Mouse (Mus musculus): Measurements from ENCODE around the gene Slc7a14.

Gene Slc7a14

DNA sequence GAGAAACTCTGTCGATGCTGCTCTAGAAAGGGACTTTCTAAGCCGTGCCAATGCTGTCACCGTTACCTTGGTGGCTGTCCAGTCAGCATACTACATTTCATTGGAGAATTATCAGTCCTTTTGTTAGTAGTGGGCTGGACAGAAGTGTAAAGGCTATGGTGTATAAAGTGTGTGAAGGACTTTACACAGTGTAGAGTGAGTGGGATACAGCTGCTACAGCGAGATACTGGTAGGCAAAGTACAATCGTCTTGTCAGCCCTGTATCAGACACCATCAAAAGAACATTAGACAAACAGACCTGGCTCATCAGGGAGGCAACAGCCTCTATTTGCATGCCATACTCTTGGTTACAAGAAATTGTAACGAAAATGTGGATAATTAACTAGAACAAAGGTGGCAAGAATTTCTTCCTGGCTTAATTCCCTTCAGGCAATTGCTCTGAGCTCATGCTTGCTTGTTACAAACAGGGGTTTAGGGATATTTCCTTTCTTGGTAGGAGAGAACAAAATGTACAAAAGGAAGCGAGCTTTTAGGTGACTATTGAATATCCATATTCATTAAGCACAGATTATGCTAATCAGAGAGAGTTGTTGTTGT, 48.7 kb downstream of the Slc7a14 start:
- in situ Hi-C loops (cut with MboI, MseI) = no loop called here

DNA sequence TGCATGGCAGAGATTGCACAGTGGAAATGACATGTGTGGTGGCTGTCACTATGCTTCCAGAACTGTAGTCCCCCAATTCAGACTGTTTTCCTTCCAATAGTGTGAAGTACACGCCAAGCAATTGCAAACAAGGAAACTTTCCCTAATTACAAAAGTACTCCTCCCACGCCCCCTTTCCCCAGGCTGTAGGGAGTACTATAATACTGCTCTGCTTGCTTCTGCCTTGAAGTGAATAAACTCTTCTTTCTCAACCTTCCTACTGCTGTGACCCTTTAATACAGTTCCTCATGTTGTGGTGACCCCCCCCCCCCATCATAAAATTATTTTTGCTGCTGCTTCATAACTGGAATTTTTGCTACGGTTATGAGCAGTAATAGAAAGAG, 49.2 kb downstream of the Slc7a14 start:
- in situ Hi-C loops (cut with MboI, MseI) = no loop called here

DNA sequence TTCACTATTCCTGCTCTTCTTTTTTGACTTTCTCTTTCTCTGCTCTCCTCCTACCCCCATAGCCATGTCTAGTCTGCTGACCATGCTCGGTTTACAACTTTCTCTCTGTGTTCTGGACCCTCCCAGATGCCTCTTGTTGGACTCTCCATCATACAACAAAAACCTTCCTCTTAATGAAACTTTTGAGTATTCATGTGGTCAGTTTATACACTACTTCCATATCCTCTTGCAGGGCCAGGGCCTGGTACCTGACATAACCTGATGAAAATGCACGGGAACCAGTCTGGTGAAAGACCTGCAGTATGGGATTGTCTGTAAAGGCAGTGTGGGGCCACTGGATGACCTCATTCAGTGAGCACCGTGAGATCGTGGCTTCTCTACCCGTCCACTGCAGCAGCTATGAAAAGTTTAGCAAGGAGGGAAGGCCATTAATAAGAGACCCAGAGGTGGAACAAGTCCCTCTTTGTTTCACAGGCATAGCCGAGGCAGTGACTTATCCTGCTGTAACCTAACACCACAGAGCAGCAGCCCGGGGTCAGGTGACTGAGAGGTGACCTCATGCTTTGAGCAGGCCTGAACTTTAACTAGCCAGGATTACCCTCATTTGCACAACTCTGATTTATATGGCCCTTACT, 49.7 kb downstream of the Slc7a14 start:
- in situ Hi-C loops (cut with MboI, MseI) = no loop called here

DNA sequence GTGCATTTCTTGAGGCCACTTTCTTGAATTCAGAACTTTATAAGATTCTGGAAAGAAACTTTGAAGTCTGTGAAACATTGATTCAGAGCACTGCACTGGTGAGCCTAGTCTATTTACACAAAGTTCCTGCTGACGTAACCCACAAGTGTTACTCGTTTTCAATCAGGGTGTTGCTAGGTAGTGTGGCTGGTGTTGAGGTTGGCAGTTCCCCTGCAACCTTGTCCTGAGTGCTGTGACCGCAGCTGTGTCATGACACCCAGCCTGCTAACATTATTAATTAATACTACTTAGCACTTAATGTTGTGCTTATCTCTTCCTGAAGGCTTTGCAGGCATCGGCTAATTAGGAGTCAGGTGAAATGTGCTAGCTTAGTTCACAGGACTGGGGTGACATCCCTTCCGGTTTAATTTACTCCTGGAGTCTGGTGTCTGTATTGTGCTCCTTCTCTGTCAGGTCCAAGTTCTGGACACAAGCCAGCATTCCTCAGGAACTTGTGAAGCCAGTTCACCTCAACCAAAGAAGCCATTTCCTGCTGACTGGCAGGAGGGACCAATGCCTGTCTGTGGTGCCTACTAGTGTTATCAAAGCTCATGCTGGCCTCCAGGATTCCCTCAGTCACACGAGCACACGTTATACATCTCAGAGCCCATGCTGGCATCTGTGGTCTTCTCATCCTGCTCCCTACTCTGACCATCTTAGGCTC, 50.5 kb downstream of the Slc7a14 start:
- in situ Hi-C loops (cut with MboI, MseI) = no loop called here

DNA sequence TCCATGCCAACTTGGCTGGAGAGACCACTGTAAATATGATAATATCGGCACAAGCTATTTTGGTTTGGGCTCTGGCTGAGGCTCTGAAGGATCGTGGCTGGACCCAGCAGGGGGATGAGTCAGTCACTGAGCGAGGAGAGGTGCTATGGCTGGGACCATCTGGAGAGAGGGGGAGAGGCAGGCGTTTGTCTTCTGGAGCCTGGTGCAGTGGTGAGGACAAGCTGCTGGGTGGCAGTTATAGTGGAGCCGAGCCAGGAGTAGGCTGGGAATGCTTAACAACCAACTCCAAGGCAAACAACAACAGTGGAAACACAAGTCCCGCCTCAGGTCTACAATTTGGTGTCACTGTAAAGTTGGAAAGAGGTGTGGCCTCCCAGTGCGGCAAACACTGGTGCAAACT, 55.8 kb downstream of the Slc7a14 start:
- in situ Hi-C loops (cut with MboI, MseI) = no loop called here

DNA sequence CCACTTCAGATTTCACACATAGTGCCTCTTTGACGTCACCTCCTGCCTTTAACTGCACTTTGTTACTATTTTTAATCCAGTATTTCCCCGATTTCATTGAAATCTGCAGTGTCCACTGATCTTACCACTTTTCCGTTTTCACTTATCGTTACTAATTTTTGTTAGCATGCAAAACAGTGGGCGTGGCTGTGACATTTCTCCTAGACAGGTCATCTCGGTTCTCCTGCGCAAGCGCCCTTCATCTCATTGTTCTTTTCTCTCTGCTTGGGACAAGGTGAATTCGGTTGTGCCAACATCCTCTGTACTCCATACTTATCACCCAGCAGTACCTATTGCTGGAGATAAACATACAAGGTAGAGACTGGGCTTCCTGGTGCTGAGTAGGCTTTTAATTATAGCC, 56.3 kb downstream of the Slc7a14 start:
- in situ Hi-C loops (cut with MboI, MseI) = no loop called here

DNA sequence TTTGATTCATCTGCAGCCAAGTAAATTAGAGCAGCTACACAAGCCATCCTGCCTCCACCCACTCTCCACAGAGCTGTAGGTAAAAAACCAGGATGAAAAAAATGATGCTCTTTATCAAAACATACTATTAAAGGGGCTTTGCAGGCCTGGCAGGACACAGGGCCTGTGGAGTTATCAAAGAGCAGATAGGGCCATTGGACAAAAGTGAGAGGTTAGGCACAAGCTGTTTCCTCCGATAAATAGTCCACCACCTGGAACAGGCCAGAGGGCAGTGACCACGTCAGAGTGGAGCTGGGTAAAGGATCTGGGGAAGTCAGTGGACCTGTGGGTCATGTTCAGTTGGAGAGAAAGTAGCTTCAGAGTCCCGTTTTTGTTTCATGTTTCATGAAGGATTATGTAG, 57.6 kb downstream of the Slc7a14 start:
- in situ Hi-C loops (cut with MboI, MseI) = no loop called here

DNA sequence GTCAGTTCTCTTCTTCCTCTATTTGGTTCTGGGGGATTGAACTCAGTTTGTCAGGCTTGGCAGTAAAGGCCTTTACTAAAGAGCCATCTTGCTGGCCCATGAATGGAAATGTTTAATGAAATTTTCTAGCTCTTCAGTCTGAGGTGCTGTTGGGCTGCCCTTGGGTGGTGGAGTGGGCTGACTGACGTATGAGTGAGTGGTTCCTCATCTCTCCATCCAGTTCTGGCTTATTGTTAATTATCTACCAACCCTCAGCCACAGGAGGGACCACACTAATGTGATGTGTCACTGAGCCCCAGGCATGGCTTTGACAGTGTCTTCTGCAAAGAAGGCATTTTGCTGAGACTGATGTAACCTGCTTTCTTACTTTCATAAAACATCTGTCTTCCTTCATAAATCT, 66.7 kb downstream of the Slc7a14 start:
- in situ Hi-C loops (cut with MboI, MseI) = no loop called here

DNA sequence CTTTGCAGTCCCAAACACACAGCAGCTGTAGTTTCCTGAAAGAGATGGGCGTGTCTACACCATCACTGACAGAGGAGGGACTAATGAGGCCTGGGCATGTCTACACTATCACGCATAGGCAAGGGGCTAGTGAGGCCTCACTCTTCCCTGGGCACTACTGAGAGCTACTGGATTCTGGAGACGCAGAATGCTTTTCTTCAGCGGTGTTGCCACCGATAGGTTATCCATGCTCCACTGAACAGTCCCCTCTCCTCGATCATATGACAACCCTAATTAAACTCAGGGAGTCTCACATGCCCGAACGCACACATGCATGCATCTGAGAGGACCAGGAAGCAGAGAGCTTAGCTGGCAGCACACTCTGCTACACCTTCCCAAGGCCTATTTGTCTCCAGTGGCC, 69.3 kb downstream of the Slc7a14 start:
- in situ Hi-C loops (cut with MboI, MseI) = no loop called here

DNA sequence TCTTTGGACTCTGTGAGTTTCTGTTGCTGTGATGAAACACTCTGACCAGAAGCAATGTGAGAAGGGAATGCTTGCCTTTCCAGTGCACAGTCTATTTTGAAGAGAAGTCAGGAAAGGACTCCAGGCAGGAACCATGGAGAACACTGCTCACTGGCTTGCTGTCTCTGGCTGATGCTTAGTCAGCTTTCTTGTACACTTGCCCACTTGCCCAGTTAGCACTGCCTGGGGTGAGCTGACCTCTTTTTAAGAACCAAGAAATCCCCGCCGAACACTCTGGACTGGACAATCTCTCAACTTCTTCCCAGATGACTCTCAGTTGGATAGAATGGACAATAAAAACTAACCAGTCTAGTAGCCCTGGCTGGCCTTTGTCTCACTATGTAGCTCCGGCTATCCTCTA, 70.5 kb downstream of the Slc7a14 start:
- in situ Hi-C loops (cut with MboI, MseI) = no loop called here

DNA sequence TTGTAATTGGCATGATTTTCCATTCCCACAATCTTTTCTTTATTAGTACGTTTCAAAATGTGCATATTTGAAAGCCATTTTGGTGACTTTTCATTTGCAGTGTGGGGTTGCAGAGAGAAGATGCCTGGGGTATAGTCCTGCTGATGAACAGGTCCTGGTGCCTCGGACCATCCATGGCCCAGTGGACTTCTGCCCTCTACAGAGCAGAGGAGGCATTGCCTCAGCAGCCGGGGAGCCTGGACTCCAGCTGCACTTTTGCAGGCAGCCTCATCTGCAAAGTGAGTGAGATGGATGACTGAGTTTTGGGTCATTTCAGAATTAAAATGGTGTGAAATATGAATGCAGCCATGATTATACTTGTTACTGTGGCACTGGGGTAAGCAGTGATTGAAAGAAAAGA, 72.2 kb downstream of the Slc7a14 start:
- in situ Hi-C loops (cut with MboI, MseI) = no loop called here

DNA sequence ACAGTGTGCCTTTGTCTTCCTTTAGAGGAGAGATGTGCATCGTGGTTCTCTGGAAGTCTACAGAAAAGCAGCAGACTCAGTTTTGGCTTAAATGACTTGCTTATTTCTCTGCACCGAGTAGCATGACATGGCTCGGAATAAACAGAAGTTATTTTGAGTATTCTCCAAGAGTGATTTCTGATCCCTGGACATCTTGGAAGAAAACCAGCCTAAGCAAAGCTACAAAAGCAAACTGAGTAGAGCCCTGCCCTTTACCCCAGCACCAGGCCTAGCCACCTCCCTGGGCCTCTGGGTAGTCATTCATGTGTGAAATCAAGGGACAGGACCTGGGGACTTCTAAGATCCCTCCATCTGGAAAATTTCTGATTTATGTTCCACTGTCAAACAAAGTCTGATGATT, 74.0 kb downstream of the Slc7a14 start:
- in situ Hi-C loops (cut with MboI, MseI) = no loop called here

DNA sequence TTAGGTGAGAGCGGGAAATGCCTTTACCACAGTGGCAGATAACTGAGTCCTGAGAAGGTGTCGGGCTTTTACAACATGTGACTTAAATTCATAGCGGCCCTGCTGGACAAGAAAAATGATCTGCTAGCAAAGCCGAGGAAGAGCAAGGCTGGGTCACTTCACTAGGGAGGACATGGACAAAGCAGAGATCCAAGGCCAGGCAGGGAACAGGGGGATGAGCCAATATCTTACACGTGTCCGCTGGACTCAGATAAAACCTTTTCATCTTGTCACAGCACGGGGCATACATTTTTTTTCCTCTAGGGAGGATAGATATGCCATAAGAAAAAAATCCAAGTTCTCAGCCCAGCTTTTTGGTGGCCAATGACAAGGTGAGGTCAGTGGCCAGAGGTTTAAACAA, 75.8 kb downstream of the Slc7a14 start:
- in situ Hi-C loops (cut with MboI, MseI) = no loop called here

DNA sequence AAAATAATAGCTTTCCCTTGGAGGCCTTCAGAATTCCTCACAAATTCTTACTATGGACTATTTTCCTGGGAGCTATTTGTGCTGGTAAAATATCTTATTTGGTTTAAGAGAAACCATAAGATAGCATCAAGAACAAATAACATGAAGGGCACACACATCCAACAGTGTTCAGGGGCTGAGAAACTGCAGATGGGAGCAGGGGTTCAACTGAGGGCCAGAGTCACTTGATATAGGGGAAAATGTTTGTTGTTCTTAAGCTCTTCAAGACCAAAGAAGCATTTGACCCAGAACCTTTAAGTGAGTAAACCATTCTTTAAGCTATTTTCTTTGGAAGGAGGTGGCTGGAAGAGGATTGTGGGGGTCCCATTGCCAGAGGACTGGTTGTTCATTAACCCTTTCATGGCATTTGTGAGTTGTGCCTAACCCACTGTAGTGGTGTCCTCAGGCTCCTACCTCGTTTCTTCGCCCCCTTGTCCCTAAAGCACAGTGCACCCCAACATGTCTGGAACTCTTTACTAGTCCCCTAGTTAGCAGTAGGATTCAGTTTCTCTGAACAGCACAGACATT, 76.3 kb downstream of the Slc7a14 start:
- in situ Hi-C loops (cut with MboI, MseI) = no loop called here

DNA sequence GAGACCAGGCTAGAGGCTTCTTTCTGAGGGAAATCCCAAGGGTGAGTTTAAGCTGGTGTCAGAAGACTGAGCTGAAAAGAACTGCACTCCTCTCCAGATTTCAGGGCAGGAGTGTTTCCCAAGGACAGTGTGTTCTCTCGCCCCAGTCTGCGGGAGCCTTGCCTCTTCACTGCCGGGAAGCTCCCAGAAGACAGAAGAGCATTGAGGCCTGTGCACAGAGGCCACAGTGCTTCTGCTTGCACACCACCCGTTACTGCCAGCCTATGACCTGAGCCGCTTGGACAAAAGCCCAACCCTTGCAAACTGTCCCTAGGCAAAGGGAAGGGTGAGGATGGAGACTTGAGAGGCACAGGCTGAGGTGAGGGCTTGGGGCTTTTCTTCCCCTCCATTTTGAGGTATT, 80.9 kb downstream of the Slc7a14 start:
- in situ Hi-C loops (cut with MboI, MseI) = loop anchor here in 1 of 2 experiments (10.0 kb wide), 1 partner anchor 1266 kb away; the partner anchor contains the start of gene Kcnmb3

DNA sequence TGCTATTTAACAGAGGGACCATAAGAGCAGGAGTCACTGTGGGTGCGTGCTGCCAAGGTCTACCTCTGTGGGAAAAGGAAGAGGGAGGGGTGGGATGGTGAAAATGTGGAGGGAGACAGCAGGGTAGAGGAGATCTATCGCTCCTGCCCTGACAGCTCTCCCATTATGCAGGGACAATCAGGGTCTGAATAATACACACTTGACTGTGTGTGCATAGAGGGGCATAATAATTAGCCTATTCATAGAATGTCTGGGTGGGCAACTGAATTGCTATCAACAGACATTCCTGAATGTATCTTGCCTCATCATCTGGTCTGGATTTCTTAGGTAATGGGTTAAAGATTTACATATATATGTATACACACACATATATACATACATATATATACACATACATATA, 81.7 kb downstream of the Slc7a14 start:
- in situ Hi-C loops (cut with MboI, MseI) = loop anchor here in 1 of 2 experiments (10.0 kb wide), 1 partner anchor 1266 kb away; the partner anchor contains the start of gene Kcnmb3

DNA sequence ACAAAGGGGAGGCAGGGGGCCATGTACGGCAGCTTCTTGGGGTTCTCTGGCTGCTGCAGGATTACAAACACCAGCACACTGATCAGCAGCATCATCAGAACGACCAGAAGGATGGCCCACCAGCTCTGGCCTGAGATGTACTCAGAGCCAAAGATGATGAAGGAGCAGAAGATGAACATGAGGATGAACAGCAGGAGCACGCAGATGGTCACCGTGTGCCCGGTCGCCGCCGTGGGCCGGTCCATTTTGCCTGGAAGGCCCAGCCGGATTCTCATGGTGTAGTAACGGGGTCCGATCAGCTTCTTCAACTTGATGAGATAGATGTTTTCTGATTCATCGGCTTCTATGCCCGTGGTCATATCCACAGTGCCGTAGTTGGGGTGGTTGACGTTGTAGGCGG, 86.6 kb downstream of the Slc7a14 start:
- in situ Hi-C loops (cut with MboI, MseI) = loop anchor here in 1 of 2 experiments (10.0 kb wide), 1 partner anchor 1271 kb away; the partner anchor contains the start of gene Kcnmb3

DNA sequence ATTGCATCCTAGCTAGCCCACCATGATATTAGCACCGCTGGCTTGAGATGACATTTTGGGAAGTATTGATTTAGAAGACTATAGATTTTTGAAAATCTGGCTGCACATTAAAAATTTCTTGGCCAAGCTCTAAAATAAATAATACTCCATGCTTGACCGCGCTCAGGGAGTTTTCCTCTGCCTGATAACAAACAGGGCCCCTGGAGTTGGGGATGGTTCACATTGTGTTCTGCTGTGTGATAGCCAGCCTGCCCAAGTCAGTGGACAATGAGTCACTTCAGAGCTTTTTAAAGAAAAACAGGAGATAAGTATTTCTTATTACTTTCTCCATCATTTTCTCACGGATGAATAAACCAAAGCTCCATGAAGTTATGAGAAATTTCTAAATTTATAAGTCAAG, 90.1 kb downstream of the Slc7a14 start:
- in situ Hi-C loops (cut with MboI, MseI) = loop anchor here in 1 of 2 experiments (10.0 kb wide), 1 partner anchor 1275 kb away; the partner anchor contains the start of gene Kcnmb3

DNA sequence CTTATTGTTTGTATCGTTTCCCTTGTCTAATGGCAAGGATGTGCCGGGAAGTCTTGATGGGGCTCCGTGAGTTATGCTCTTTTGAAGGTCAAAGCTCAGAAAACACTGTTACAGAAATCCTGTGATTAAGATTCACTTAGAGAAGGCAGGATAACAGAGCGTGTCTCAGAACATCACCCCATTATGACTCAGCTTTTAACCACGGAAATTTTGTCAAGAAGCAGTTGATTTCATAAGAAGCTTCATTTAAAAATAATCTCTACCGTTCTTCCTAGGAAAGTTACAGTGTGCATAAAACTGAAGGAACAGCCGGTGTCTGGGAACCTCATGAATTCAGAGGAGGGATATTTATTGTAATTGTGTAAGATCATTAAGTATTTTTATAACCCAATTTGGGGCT, 90.7 kb downstream of the Slc7a14 start:
- in situ Hi-C loops (cut with MboI, MseI) = no loop called here

DNA sequence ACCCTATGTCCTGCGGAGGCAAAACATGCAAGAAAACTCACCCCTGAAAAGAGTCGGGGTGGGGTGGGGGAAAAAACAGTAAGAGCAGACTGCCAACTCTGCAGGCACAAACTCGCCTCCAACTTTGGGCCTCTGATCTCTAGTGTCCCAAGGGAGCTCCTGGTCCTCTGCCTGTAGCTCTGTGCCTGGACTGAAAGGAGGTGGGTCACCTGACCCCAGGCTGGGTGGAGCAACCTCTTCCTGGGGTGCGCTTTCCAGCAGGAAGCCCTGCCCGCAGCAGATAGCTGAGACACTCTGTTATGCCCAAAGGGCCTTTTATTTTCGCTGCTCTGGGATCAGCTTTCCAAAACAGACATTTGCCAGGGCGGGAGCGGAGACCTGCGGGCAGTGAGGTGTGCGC, 92.7 kb downstream of the Slc7a14 start:
- in situ Hi-C loops (cut with MboI, MseI) = no loop called here

DNA sequence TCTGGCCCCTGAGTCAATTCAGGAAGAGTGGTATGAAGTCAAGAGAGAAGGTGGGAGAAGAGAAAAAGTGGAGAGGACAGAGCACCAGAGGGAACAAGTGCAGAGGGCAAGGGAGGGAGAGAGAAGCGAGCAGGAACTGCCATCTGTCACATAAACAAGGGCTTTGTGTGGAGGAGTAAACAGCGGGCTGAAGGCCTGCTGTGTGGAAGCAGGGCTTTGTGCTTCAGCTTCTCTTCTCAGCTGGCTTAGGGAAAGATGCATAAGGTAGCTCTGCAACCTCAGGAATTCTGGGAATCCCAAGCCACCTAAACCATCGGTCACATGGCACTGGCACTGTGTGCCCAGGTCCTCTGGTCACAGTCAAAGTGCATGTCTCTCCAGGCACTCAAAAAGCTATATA, 96.4 kb downstream of the Slc7a14 start:
- in situ Hi-C loops (cut with MboI, MseI) = no loop called here

DNA sequence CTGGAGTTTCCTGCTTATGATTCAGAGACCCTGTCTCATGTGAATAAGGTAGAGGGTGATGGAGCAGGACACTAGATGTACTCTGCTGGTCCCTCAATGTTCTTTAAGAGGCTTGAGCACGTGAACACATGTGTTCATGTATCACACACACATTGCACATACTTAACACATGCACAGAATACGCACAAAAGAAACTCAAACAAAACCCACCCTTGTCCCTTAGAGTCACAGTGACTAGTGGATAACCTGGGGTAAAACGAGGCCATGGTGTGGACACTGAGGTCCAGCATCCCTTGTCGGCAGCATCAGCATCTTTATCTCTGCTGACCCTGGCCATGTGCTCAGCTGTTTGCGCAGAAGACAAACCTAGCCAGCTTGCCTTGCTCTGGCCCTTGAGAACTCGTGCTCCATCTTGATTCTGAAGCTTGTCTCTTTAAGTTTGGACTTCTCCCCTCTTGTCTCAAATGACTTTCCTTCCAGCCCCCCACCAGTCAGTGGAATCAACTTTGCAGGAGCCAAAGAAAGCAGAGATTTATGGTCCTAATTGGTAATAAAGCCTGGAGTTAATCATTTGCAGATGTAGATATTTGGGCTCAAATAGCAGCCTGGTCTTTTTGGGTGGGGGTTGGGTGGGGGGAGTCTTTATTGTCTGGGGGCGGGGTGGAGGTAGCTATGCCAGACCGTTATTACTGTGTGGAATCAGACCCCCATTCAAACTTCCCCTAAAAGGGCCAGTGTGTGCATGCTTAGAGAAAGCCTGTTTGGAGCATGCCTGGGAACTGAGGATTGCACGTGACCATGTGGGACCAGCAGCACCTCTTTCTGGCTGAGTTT, 97.8 kb downstream of the Slc7a14 start:
- in situ Hi-C loops (cut with MboI, MseI) = no loop called here

Data from T-helper 17 cell (primary cell).